Mouse (Mus musculus) heart, adult 8-10 months (tissue): Measurements from ENCODE around the gene Gm17428. TPM values are rescaled to one million over a fixed set of nuclear protein-coding genes. Genes with fewer than 3 reads are reported as not detected.
A peak's percentile ranks its signal among the peaks of the same experiment; 100 is the strongest.

ENCODE experiments used
- DNase-seq: peaks from one replicate; pipeline ENCODE4 v3.0.0; 2022; ENCODE audit warnings: low spot score
- microRNA-seq: library from miRNA; unstranded; fragments of <30 nt; microRNA quantifications from one replicate; pipeline ENCODE4 v1.2.0, GENCODE M21; 2022
- total RNA-seq, 4 experiments: library from RNA; stranded (reverse); gene quantifications; 2 replicates each; pipeline ENCODE4 v1.2.4; 2022

Gm17428 gene
- total RNA-seq, 4 experiments from 2014 or later: not detected

DNA sequence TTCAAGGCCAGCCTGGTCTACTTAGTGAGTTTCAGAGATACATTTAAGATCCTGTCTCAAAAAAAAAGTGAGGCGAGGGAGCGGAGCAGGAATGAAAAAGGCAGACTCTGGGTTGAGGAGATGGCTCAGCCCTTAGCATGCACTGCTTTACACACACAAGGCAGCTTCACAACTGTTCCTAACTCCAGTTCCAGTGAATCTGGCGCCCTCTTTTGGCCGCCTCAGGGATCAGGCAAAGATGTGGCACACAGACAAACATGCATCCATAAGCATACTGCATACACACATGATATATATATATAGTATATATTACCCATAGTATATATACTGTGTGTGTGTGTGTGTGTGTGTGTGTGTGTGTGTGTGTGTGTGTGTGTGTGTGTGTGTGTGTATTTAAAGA is 34.4 kb downstream of the Gm17428 start:
- DNase-seq: no peak

- DNase-seq: no peak
Measured at GRCm38 (mm10) chr14:55014591-55014990, 37.9 kb downstream of the Gm17428 start.

- peak; percentile 100 for DNase-seq
Measured at GRCm38 (mm10) chr14:55014991-55015766, 38.4 kb downstream of the Gm17428 start, which contains the start of gene Ngdn. TSS of gene Ngdn (plus strand) at chr14:55015454.

DNA sequence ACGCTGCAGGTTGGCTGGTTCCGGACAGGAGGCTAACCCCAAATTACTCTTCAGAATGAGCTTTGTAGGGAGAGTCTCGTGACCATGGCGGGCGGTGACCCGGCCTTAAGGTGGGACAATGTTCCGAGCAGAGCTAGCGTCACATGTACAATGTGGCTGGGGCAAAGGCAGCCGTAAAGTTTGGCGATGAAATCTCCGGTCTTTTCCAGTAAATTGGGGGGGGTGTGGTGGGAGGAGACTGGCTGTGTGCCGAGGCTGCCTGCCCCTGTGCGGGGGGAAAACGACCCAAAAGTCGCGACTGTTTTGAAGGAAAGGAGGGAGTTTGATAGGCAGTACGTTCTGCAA is 39.0 kb downstream of the Gm17428 start:
- DNase-seq: no peak

- no peak for DNase-seq
Measured at GRCm38 (mm10) chr14:55016876-55017275, 40.1 kb downstream of the Gm17428 start.

GRCm38 (mm10) chr14:55020394-55020793 is 43.7 kb downstream of the Gm17428 start:
- no peak for DNase-seq

- DNase-seq: no peak
Measured at GRCm38 (mm10) chr14:55023011-55023410, 46.3 kb downstream of the Gm17428 start.

GRCm38 (mm10) chr14:55024236-55024635 is 47.5 kb downstream of the Gm17428 start:
- DNase-seq: no peak

- DNase-seq: no peak
Measured at GRCm38 (mm10) chr14:55025527-55025926, 48.8 kb downstream of the Gm17428 start.

Small RNA genes within 50 kb of the gene (microRNA-seq; reads per million reads assigned to microRNA genes)
- gene Mir208a (2,103 reads per million, percentile 87 among the genes with 10 or more reads in this experiment), gene Mir208b (80.1 reads per million, percentile 55 among the genes with 10 or more reads in this experiment)

Other genes starting within 250 kb of the Gm17428 start
- 1 to 10 TPM; 1.5 to 2.3 (median 2.0) TPM for gene Slc7a8, start 195.0 kb upstream of the Gm17428 start, total RNA-seq
- gene Rnf212b, start 162.8 kb upstream of the Gm17428 start, total RNA-seq: under 1 TPM in 3 of 4 experiments, not detected in 1; 0.25 to 0.49 (median 0.38) TPM
- 1 to 10 TPM; 6.4 to 9.8 (median 7.5) TPM for gene Homez, start 106.0 kb upstream of the Gm17428 start, total RNA-seq
- gene Ppp1r3e, start 99.4 kb upstream of the Gm17428 start, total RNA-seq: 1 to 10 TPM; 2.9 to 4.2 (median 3.3) TPM
- 10 to 100 TPM; 44.7 to 52.4 (median 45.5) TPM for gene Bcl2l2, start 93.6 kb upstream of the Gm17428 start, total RNA-seq
- 10 to 100 TPM in 1 of 4 experiments, 1 to 10 TPM in 3; 3.4 to 11.8 (median 7.9) TPM for gene Gm20521, start 93.5 kb upstream of the Gm17428 start, total RNA-seq
- gene Pabpn1, start 84.4 kb upstream of the Gm17428 start, total RNA-seq: 10 to 100 TPM; 37.3 to 54.4 (median 50.2) TPM
- gene Slc22a17, start 63.8 kb upstream of the Gm17428 start, total RNA-seq: 1 to 10 TPM; 1.7 to 3.6 (median 2.6) TPM
- 1 to 10 TPM; 1.6 to 2.6 (median 2.2) TPM for gene Efs, start 50.8 kb upstream of the Gm17428 start, total RNA-seq
- not detected for gene Il25, start 44.2 kb upstream of the Gm17428 start, total RNA-seq
- 1 to 10 TPM in 1 of 4 experiments, under 1 TPM in 1, not detected in 2; 0.41 to 1.2 TPM for gene Cmtm5, start 40.7 kb upstream of the Gm17428 start, total RNA-seq
- over 10,000 TPM; 18,156 to 23,973 (median 22,335) TPM for gene Myh6, start 10.0 kb upstream of the Gm17428 start, total RNA-seq
- 1,000 to 10,000 TPM; 1,453 to 2,519 (median 2,136) TPM for gene Myh7, start 17.7 kb downstream of the Gm17428 start, total RNA-seq
- gene Ngdn, start 38.5 kb downstream of the Gm17428 start, total RNA-seq: 10 to 100 TPM; 22.3 to 31.5 (median 25.9) TPM
- 1 to 10 TPM; 4.8 to 5.6 (median 4.9) TPM for gene Zfhx2, start 115.4 kb downstream of the Gm17428 start, total RNA-seq
- 10 to 100 TPM; 11.5 to 17.0 (median 14.0) TPM for gene Thtpa, start 117.9 kb downstream of the Gm17428 start, total RNA-seq
- 1 to 10 TPM; 2.7 to 4.5 (median 4.1) TPM for gene Ap1g2, start 129.7 kb downstream of the Gm17428 start, total RNA-seq
- gene Jph4, start 140.0 kb downstream of the Gm17428 start, total RNA-seq: under 1 TPM in 3 of 4 experiments, not detected in 1; 0.09 to 0.17 (median 0.09) TPM
- not detected for gene Dhrs2, start 245.1 kb downstream of the Gm17428 start, total RNA-seq